Mouse (Mus musculus) C2C12 (cell line): ENCODE measurements around the gene Ripk4.

Experiments used
- CTCF ChIP-seq: IDR thresholded peaks from one replicate; pipeline ENCODE4 v1.5.1; 2011; ENCODE audit not compliant: control insufficient read depth, insufficient read depth, insufficient read length
- FOSL1 ChIP-seq: IDR thresholded peaks from one replicate; pipeline ENCODE4 v1.8.0; 2011; ENCODE audit warnings: mild to moderate bottlenecking, low read length; ENCODE audit not compliant: poor library complexity, insufficient read depth, severe bottlenecking
- MYOD1 ChIP-seq: IDR thresholded peaks from one replicate; pipeline ENCODE4 v1.6.1; 2011; ENCODE audit warnings: low read depth; ENCODE audit not compliant: control insufficient read depth, insufficient read length
- MYOG ChIP-seq: IDR thresholded peaks from one replicate; pipeline ENCODE4 v1.6.1; 2011; ENCODE audit not compliant: control insufficient read depth, insufficient read length; ENCODE audit errors: extremely low read depth
- USF1 ChIP-seq: IDR thresholded peaks from one replicate; pipeline ENCODE4 v1.6.1; 2011; ENCODE audit warnings: low read depth, mild to moderate bottlenecking, control low read depth, moderate library complexity

DNA sequence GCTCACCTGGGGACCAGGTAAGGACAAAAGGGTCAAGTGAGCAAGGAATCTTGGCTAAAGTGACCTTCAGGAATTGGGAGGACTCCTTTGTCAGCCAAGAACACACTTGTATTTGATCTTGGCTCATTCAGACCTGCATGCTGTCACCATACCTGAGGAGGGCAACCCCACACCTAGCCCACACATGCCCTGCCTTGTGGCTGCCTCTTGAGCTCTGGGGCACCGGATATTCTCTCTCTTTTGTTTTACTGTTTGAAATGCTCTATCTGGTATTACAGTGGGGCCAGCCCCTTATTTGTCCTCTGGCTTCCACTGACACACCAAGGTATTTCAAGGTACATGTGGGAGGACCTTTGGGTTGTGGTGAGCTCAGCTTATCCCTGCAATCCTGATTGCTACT, 43.5 kb downstream of the Ripk4 start:
- no peak for TF ChIP-seq CTCF
- TF ChIP-seq USF1 = no peak
- no peak for TF ChIP-seq MYOD1
- TF ChIP-seq MYOG = no peak
- TF ChIP-seq FOSL1 = no peak
